Mouse (Mus musculus) liver, embryonic 14.5 days (tissue): Measurements from ENCODE around the gene Cd200. TPM values are rescaled to one million over a fixed set of nuclear protein-coding genes. Genes with fewer than 3 reads are reported as not detected.

Source experiments
- ATAC-seq: fragments of 200-750 bp; cut with Nextera tagmentation; 2 replicates; pipeline ENCODE4 v1.8.0; 2017; ENCODE audit warnings: moderate number of reproducible peaks, mild to moderate bottlenecking, moderate library complexity; ENCODE audit not compliant: insufficient read depth
- DNase-seq, 3 experiments: peaks; one replicate each; pipeline ENCODE4 v3.0.0-alpha.2; 2012 to 2013; ENCODE audit warnings: low read depth in 3 of 3, low spot score in 3 of 3
- H3K27ac ChIP-seq: fragments of 300-500 bp; sonication (generic); 2 replicates; pipeline ENCODE4 v1.5.1; 2014; ENCODE audit warnings: moderate library complexity, mild to moderate bottlenecking, control low read depth, inconsistent platforms
- H3K27me3 ChIP-seq: fragments of 300-500 bp; sonication (generic); 2 replicates; pipeline ENCODE4 v1.6.1; 2014; ENCODE audit warnings: mild to moderate bottlenecking, low read length, moderate library complexity; ENCODE audit not compliant: control insufficient read depth, insufficient read depth
- H3K36me3 ChIP-seq: fragments of 300-500 bp; sonication (generic); replicated peaks from 2 replicates; pipeline ENCODE4 v1.6.1; 2014; ENCODE audit warnings: low read depth; ENCODE audit not compliant: control insufficient read depth, insufficient read depth
- H3K4me1 ChIP-seq, 2 experiments: fragments of 200-500 bp in 1 of 2; fragments of 300-500 bp in 1 of 2; sonication (generic) in 1 of 2; replicated peaks; 2 replicates each; pipeline ENCODE4 v1.6.1; 2012 to 2014; ENCODE audit warnings: antibody characterized with exemption in 1 of 2, inconsistent platforms in 1 of 2, low read length in 1 of 2; ENCODE audit not compliant: control insufficient read depth in 2 of 2, insufficient read depth in 2 of 2
- H3K4me2 ChIP-seq: fragments of 300-500 bp; sonication (generic); 2 replicates; pipeline ENCODE4 v1.6.1; 2014; ENCODE audit warnings: low read depth, mild to moderate bottlenecking, control low read depth, moderate library complexity
- H3K4me3 ChIP-seq, 2 experiments: fragments of 200-500 bp in 1 of 2; fragments of 300-500 bp in 1 of 2; sonication (generic) in 1 of 2; 2 replicates each; pipeline ENCODE4 v1.5.1; 2012 to 2014; ENCODE audit warnings: low read depth in 2 of 2, low read length in 2 of 2, mild to moderate bottlenecking in 2 of 2, control low read depth in 1 of 2, inconsistent platforms in 1 of 2, moderate library complexity in 1 of 2; ENCODE audit not compliant: insufficient read depth in 1 of 2
- H3K9ac ChIP-seq: fragments of 300-500 bp; sonication (generic); replicated peaks from 2 replicates; pipeline ENCODE4 v1.6.1; 2014; ENCODE audit warnings: mild to moderate bottlenecking, control low read depth, moderate library complexity
- H3K9me3 ChIP-seq: fragments of 300-500 bp; sonication (generic); 2 replicates; pipeline ENCODE4 v1.6.1; 2016; ENCODE audit warnings: low read length, mixed read lengths; ENCODE audit not compliant: control insufficient read depth
- CTCF ChIP-seq: IDR thresholded peaks from 2 replicates; pipeline ENCODE4 v1.5.1; 2016; ENCODE audit warnings: antibody characterized with exemption, low read depth, control low read depth
- EP300 ChIP-seq: IDR thresholded peaks from 2 replicates; pipeline ENCODE4 v1.6.1; 2016; ENCODE audit warnings: antibody characterized with exemption, low read depth
- WGBS: fragments of 180-500 bp; shearing (Covaris S2); extraction: QIAGEN DNeasy Blood & Tissue Kit; methylation state at CpG from one replicate; pipeline ENCODE4 v1.1.7; 2014; ENCODE audit not compliant: insufficient replicate concordance; 5-methylcytosine and 5-hydroxymethylcytosine counted together
- polyA plus RNA-seq, 2 experiments: library from polyadenylated mRNA; depleted of rRNA in 1 of 2; stranded (reverse) in 1 of 2; unstranded in 1 of 2; fragments of >200 nt; fragmentation: Nextera tagmentation in 1 of 2; extraction: Ambion mirVana in 1 of 2; gene quantifications; 2 replicates each; pipeline versions ENCODE4 v1.2.1 to v1.2.3; 2012 to 2014

Cd200 gene
- polyA plus RNA-seq, 2 experiments: 0.39 to 0.42 TPM

DNA sequence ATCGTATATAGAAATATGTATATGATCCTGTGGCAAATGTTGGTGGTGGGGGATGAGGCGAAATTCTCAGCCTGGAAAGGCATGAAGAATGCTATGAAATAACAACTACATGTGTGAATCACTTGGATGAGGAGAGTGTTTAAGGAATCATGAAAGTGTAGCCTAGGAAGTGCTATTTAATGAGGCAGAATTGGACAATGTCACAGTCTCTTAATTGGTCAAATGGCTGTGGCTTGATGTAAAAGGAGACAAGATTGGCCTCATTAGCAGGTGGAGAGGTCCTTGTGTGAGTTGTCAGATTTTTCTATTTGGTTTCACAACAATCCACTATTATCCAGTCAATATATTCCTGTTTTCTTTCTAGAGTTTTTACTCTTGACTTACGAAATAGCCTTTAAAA is 17.2 kb downstream of the Cd200 start:
- Histone ChIP-seq H3K4me2 (no peak overlapping the region), H3K27ac (no peak overlapping the region), H3K9ac (no peak overlapping the region), H3K4me1 (no peaks in the 10 kb centered on the region), H3K36me3 (no peaks in the 10 kb centered on the region), H3K9me3 (no peaks in the 10 kb centered on the region), H3K4me3 (no peak overlapping the region), H3K27me3 (no peaks in the 10 kb centered on the region)
- no peak for DNase-seq
- TF ChIP-seq EP300 (no peak), CTCF (no peak)
- no peak for ATAC-seq
- 68% methylated on average over 3 of the region's 3 CpGs for WGBS

DNA sequence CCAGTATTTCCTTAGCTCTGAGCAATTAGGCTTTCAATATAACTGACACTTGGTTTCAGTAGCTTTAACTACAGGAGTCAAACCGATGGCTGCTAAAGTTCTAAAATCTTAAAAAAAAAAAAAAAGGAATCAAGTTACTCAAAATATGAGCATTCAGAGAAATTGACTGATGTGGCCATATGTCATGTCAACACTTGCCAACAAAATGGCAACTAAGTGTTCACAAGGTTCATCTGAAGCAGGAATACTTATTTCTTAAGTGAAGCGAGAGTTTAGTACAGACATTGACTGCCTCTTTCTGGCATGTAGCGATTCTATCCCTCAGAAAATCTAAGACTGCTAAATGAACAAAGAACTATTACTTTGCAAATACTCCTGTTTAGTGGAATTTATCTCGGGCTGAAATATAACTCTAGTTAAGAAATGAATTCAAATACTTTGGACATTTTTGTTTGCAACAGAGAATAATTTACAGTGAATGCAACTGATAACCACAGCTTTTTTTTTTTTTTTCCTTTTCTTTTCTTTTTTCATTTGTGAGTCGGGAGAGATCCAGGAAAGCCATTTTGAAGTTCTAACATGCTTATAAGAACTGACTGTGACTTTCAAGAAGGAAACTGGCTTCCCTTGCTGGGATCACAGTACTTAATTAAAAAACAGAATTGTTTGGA is 18.4 kb downstream of the Cd200 start:
- Histone ChIP-seq H3K9me3 (no peaks in the 10 kb centered on the region), H3K27ac (no peak overlapping the region), H3K36me3 (no peaks in the 10 kb centered on the region), H3K4me2 (no peak overlapping the region), H3K9ac (no peak overlapping the region), H3K27me3 (no peaks in the 10 kb centered on the region), H3K4me3 (no peak overlapping the region), H3K4me1 (no peaks in the 10 kb centered on the region)
- no peak for DNase-seq
- WGBS: 56% methylated on average over 5 of the region's 5 CpGs
- ATAC-seq: no peak
- TF ChIP-seq CTCF (no peak), EP300 (no peak)

DNA sequence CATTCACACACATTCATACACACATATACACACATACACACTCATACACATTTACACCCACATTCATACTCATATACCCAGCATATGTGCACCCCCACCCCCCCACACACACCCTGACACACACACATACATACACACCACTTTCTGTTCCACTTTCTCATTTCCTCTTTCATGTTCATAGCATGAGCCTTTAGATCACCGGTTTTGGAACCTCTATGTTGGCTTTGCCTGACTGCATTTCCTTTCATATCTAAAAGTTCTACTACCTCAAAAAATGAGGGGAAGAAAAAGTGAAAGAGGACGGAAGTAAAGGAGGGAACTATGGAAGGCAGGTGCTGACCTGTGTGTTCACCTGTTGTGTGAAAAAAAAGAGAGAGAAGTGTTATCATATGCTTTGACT is 19.0 kb downstream of the Cd200 start:
- ATAC-seq (no peak), DNase-seq (no peak)
- H3K4me3 ChIP-seq: no peak overlapping the region
- no peak overlapping the region for H3K27ac ChIP-seq
- H3K27me3 ChIP-seq: no peaks in the 10 kb centered on the region
- no peak overlapping the region for H3K9ac ChIP-seq
- no peak for TF ChIP-seq CTCF
- TF ChIP-seq EP300: no peak
- H3K4me1 ChIP-seq: no peaks in the 10 kb centered on the region
- no peaks in the 10 kb centered on the region for H3K9me3 ChIP-seq
- H3K4me2 ChIP-seq: no peak overlapping the region
- whole genome bisulfite sequencing: 43% methylated on average over 2 of the region's 2 CpGs
- H3K36me3 ChIP-seq: no peaks in the 10 kb centered on the region

DNA sequence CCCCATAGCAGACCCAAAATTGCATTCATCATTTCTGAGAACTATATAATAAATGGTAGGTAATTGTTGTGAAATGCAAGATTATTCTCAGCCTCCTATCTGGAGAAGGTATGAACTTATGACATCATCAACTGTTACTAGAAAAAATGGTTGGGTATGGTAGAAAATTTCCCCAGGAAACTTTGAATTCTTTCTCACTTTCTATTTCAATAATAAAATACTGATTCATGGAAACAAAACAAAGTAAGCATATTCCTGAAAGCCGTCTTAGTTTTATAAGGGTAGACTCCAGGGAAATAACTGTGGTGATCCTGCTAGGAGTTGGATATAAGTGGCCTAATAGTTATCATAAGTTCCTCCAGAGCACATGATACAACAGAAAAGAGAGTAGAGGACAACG is 19.8 kb downstream of the Cd200 start:
- H3K27ac ChIP-seq: no peak overlapping the region
- TF ChIP-seq CTCF (no peak), EP300 (no peak)
- no peak for ATAC-seq
- H3K27me3 ChIP-seq: no peaks in the 10 kb centered on the region
- no peak for DNase-seq
- no peak overlapping the region for H3K9ac ChIP-seq
- no peaks in the 10 kb centered on the region for H3K36me3 ChIP-seq
- WGBS: 60% methylated on average over 2 of the region's 2 CpGs
- H3K4me3 ChIP-seq: no peak overlapping the region
- no peaks in the 10 kb centered on the region for H3K9me3 ChIP-seq
- no peak overlapping the region for H3K4me2 ChIP-seq
- H3K4me1 ChIP-seq: no peaks in the 10 kb centered on the region

DNA sequence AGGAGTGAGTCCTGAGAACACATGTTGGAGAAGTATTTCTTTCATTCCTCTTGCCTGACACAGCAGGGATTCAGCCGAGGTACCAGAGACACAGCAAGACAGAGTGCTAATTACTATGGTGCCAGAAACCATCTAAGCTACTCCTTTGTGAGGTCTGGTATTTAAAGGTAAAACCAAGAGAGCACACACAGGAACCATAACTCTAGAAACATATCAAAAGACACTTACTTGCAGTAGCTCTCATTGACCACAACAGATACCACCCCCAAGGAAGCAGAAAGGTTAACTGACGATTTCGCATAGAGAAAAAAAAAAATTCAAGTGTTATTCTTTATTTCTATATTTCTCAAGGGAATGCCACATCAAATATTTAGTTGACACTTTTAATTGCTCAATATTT is 27.0 kb downstream of the Cd200 start:
- Histone ChIP-seq H3K4me2 (no peak overlapping the region), H3K9me3 (no peaks in the 10 kb centered on the region), H3K9ac (no peak overlapping the region), H3K36me3 (no peaks in the 10 kb centered on the region), H3K4me3 (no peak overlapping the region), H3K27me3 (no peaks in the 10 kb centered on the region), H3K4me1 (no peaks in the 10 kb centered on the region), H3K27ac (no peak overlapping the region)
- no peak for TF ChIP-seq EP300
- TF ChIP-seq CTCF: no peak
- DNase-seq: no peak
- 59% methylated on average over 3 of the region's 3 CpGs for WGBS
- ATAC-seq: no peak
